Mouse (Mus musculus): ENCODE results near the gene Armcx3.

GRCm38 (mm10) chrX:134787728-134788127 lies 31.3 kb downstream of the Armcx3 start:
- TF ChIP-seq POLR2A (IDR thresholded peaks at IDR 0.05; ENCODE audit: borderline replicate concordance, extremely low read depth, low read depth, low read length) (no peak), CTCF (IDR thresholded peaks at IDR 0.05; ENCODE audit: insufficient read depth, low read length) (no peak)

Measured in lung, adult 2 months (tissue).